Mouse (Mus musculus) small intestine, adult 2 months (tissue): ENCODE data around the gene Sytl1.

Source experiments
- CTCF ChIP-seq: fragments of 200-500 bp; IDR thresholded peaks from 2 replicates; pipeline ENCODE4 v1.5.1; 2012; ENCODE audit warnings: low read depth, mild to moderate bottlenecking, control low read depth, inconsistent platforms, low read length, moderate library complexity, mixed read lengths; ENCODE audit not compliant: insufficient replicate concordance, insufficient read length; ENCODE audit errors: extremely low read depth
- POLR2A ChIP-seq: fragments of 200-500 bp; IDR thresholded peaks from 2 replicates; pipeline ENCODE4 v1.6.1; 2012; ENCODE audit warnings: low read depth, mild to moderate bottlenecking, control low read depth, inconsistent platforms, low read length, moderate library complexity

DNA sequence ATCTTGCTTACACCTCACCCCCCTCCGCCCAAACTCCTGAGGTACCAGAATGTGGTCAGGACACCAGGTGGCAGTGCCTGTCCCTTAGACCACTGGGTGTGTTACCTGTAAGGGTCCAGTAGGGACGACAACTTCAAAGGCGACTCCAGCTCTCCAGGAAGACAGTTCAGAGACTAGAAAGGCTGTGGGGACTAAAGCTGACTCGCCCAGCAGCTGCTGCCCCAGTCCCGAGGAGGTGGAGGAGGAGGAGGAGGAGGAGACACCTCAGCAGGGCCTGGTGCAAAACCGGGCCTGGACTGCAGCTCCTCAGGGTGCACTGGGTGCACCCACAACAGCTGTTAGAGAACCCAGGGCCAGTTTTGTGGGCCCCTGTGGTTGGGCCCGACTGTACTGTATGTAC lies at the start of gene Sytl1:
- TF ChIP-seq POLR2A = no peak; the same call in 1 of the 2 replicates
- TF ChIP-seq CTCF = no peak
